Mouse (Mus musculus) E14TG2a.4 (cell line): ENCODE data around the gene Plac8.

ENCODE experiments used
- H3K27me3 ChIP-seq: 2 replicates; pipeline ENCODE4 v1.6.1; 2014; ENCODE audit warnings: low read length, control low read depth; ENCODE audit not compliant: insufficient read depth
- H3K36me3 ChIP-seq: 2 replicates; pipeline ENCODE4 v1.6.1; 2014; ENCODE audit warnings: low read length, control low read depth; ENCODE audit not compliant: insufficient read depth
- H3K4me1 ChIP-seq: replicated peaks from 2 replicates; pipeline ENCODE4 v1.6.1; 2014; ENCODE audit warnings: low read depth, low read length, control low read depth
- H3K4me3 ChIP-seq: replicated peaks from 2 replicates; pipeline ENCODE4 v1.5.1; 2014; ENCODE audit warnings: mild to moderate bottlenecking, low read length
- H3K9me3 ChIP-seq: 2 replicates; pipeline ENCODE4 v1.6.1; 2014; ENCODE audit warnings: low read length, control low read depth
- CTCF ChIP-seq: conservative IDR thresholded peaks from 2 replicates; pipeline ENCODE4 v1.5.1; 2014; ENCODE audit warnings: low read length
- NANOG ChIP-seq: IDR thresholded peaks from 2 replicates; pipeline ENCODE4 v1.6.1; 2014; ENCODE audit warnings: borderline replicate concordance, low read length, mixed read lengths
- POU5F1 ChIP-seq: IDR thresholded peaks from 2 replicates; pipeline ENCODE4 v1.6.1; 2014; ENCODE audit warnings: low read length, borderline replicate concordance

Gene Plac8

GRCm38 (mm10) chr5:100569997-100570595 is 1.9 kb downstream of the Plac8 start:
- TF ChIP-seq NANOG (no peak), POU5F1 (no peak)
- Histone ChIP-seq H3K4me3 (peak overlapping the region; percentile 39; the same call in 1 of the 2 replicates), H3K4me1 (peaks cover 19% of the 10 kb centered on the region), H3K36me3 (no peaks in the 10 kb centered on the region), H3K9me3 (no peaks in the 10 kb centered on the region), H3K27me3 (peaks cover 8% of the 10 kb centered on the region; the same call in 1 of the 2 replicates)

- peaks cover 8% of the 10 kb centered on the region; the same call in 1 of the 2 replicates for H3K27me3 ChIP-seq
- TF ChIP-seq POU5F1 (no peak), NANOG (no peak), CTCF (no peak)
- H3K9me3 ChIP-seq = no peaks in the 10 kb centered on the region
- H3K36me3 ChIP-seq = no peaks in the 10 kb centered on the region
- H3K4me1 ChIP-seq = peaks cover 19% of the 10 kb centered on the region
- peak overlapping the region; percentile 39 for H3K4me3 ChIP-seq
These were observed 2.7 kb downstream of the Plac8 start for GRCm38 (mm10) chr5:100569250-100569934.

- TF ChIP-seq POU5F1 (no peak), CTCF (no peak), NANOG (no peak)
- H3K9me3 ChIP-seq = no peaks in the 10 kb centered on the region
- H3K36me3 ChIP-seq = no peaks in the 10 kb centered on the region
- peaks cover 8% of the 10 kb centered on the region; the same call in 1 of the 2 replicates for H3K27me3 ChIP-seq
- H3K4me3 ChIP-seq = no peak overlapping the region
- peaks cover 19% of the 10 kb centered on the region for H3K4me1 ChIP-seq
These were observed 3.2 kb downstream of the Plac8 start for GRCm38 (mm10) chr5:100568802-100569201.

GRCm38 (mm10) chr5:100568177-100568576 is 3.9 kb downstream of the Plac8 start:
- peaks cover 8% of the 10 kb centered on the region; the same call in 1 of the 2 replicates for H3K27me3 ChIP-seq
- peaks cover 19% of the 10 kb centered on the region for H3K4me1 ChIP-seq
- no peak overlapping the region for H3K4me3 ChIP-seq
- no peaks in the 10 kb centered on the region for H3K36me3 ChIP-seq
- TF ChIP-seq CTCF (no peak), POU5F1 (no peak), NANOG (no peak)
- no peaks in the 10 kb centered on the region for H3K9me3 ChIP-seq

GRCm38 (mm10) chr5:100567258-100568032 is 4.6 kb downstream of the Plac8 start:
- Histone ChIP-seq H3K27me3 (peaks cover 8% of the 10 kb centered on the region; the same call in 1 of the 2 replicates), H3K9me3 (no peaks in the 10 kb centered on the region), H3K4me3 (no peak overlapping the region), H3K36me3 (no peaks in the 10 kb centered on the region), H3K4me1 (peaks cover 16% of the 10 kb centered on the region)
- TF ChIP-seq POU5F1 = no peak
- no peak for TF ChIP-seq NANOG
- TF ChIP-seq CTCF = no peak

GRCm38 (mm10) chr5:100566798-100567197 is 5.2 kb downstream of the Plac8 start:
- Histone ChIP-seq H3K4me1 (peaks cover 9% of the 10 kb centered on the region), H3K9me3 (no peaks in the 10 kb centered on the region), H3K27me3 (peaks cover 8% of the 10 kb centered on the region; the same call in 1 of the 2 replicates), H3K36me3 (no peaks in the 10 kb centered on the region), H3K4me3 (no peak overlapping the region)
- TF ChIP-seq CTCF (no peak), POU5F1 (no peak), NANOG (no peak)

- Histone ChIP-seq H3K9me3 (no peaks in the 10 kb centered on the region), H3K4me3 (no peak overlapping the region)
These were observed 9.3 kb downstream of the Plac8 start for GRCm38 (mm10) chr5:100562702-100563101.

GRCm38 (mm10) chr5:100559357-100559756 is 12.7 kb downstream of the Plac8 start:
- no peaks in the 10 kb centered on the region for H3K27me3 ChIP-seq
- TF ChIP-seq POU5F1 = no peak
- TF ChIP-seq CTCF = no peak
- TF ChIP-seq NANOG = no peak
- no peak overlapping the region for H3K4me3 ChIP-seq
- H3K36me3 ChIP-seq = no peaks in the 10 kb centered on the region
- H3K9me3 ChIP-seq = no peaks in the 10 kb centered on the region
- no peaks in the 10 kb centered on the region for H3K4me1 ChIP-seq

More at GRCm38 (mm10) chr5:100562702-100563101, 9.3 kb downstream of the Plac8 start:
- no peaks in the 10 kb centered on the region for H3K4me1 ChIP-seq
- no peaks in the 10 kb centered on the region for H3K36me3 ChIP-seq
- no peaks in the 10 kb centered on the region for H3K27me3 ChIP-seq
- TF ChIP-seq POU5F1 = no peak
- no peak for TF ChIP-seq NANOG
